In the genomic region with DNA sequence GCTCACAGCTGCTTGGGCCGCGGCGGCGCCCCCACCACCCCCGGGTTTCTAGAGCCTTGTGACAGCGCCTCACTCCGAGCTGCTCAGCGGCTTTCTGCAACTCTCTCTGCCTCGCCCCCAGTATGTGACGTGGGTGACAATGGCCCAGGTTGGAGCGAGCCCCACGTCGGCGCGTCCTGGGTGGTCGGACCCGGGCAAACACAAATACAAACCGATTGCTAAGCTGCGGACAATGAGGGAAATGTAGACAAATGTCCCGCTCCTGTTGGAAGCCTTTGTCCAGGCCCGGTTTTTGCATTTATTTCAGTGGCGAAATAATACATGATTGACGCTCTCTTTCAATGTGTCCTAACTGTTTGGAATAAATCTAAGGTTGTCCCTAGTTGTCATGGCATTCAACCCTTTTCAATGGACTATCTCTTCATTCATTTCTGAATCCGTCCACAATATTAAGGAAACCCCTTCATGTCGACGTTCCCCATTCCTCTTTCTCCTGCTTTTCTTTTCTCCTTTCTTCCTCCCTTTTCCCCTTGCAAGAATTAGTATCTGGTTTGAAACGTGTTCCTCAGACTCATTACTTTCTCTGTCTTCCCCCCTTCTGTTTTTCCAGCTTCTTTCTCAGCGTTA, we compare ENCODE assay signal across 12 mouse cellular contexts. TPM values are rescaled to one million over a fixed set of nuclear protein-coding genes. Genes with fewer than 3 reads are reported as not detected.
DNase-seq lines count a peak whose midpoint lies in the region; ATAC-seq lines count a peak whose summit lies in the region.
"Had no signal": no experiment of that assay in that cellular context is flagged by ENCODE, and none has a peak within 500 bp of the region (broad histone marks: within the 10 kb centered on the region; RNA-seq: fewer than 3 reads in every experiment).

No protein-coding gene starts in this region.

- no peaks in the 10 kb centered on the region for H3K9me3 ChIP-seq in hindbrain, embryonic 12.5 days (replicated peaks)
- H3K9me3 ChIP-seq in midbrain, embryonic 15.5 days, result no peaks in the 10 kb centered on the region

- no peak overlapping the region for H3K27ac ChIP-seq in hindbrain, embryonic 12.5 days
- H3K27ac ChIP-seq in midbrain, embryonic 15.5 days, result peak overlapping the region; percentile 8; the same call in 1 of the 2 replicates

- peaks cover 95% of the 10 kb centered on the region for H3K27me3 ChIP-seq in hindbrain, embryonic 12.5 days
- H3K27me3 ChIP-seq in midbrain, embryonic 15.5 days (replicated peaks), result peaks cover 90% of the 10 kb centered on the region

- H3K36me3 ChIP-seq in hindbrain, embryonic 12.5 days, result no peaks in the 10 kb centered on the region
- no peaks in the 10 kb centered on the region for H3K36me3 ChIP-seq in midbrain, embryonic 15.5 days (replicated peaks)

- no peak overlapping the region for H3K4me3 ChIP-seq in hindbrain, embryonic 12.5 days
- no peak overlapping the region for H3K4me3 ChIP-seq in midbrain, embryonic 15.5 days

- ATAC-seq in hindbrain, embryonic 12.5 days (ENCODE audit: low FRiP score), result peak; percentile 67
- ATAC-seq in midbrain, embryonic 15.5 days (replicated peaks), result peak; percentile 40
- ATAC-seq in inflammation-experienced regulatory T-cells, adult 6 months, result no peak

- peak; percentile 36 for DNase-seq in cerebellum, adult 9-11 months
- DNase-seq in cerebellum, adult 8-10 months, result no peak
- DNase-seq in embryo, embryonic 10 days (ENCODE audit: low spot score), result peak; percentile 75
- no peak for DNase-seq in lung, adult 18-20 months
- no peak for DNase-seq in layer of hippocampus, adult 18-20 months (ENCODE audit: low spot score in 2 of 2)
- DNase-seq: thymus, adult 18-20 months had no signal

- no peak overlapping the region for H3K9ac ChIP-seq in hindbrain, embryonic 12.5 days
- H3K9ac ChIP-seq in midbrain, embryonic 15.5 days, result no peak overlapping the region

- under 1% methylated on average over 28 of the region's 28 CpGs for WGBS in hindbrain, embryonic 12.5 days
- under 1% methylated on average over 28 of the region's 28 CpGs for WGBS in midbrain, embryonic 15.5 days

- no peak overlapping the region; the same call in 1 of the 2 replicates for H3K4me2 ChIP-seq in hindbrain, embryonic 12.5 days (replicated peaks)
- H3K4me2 ChIP-seq in midbrain, embryonic 15.5 days, result 0 out of 2 replicates have a peak overlapping the region, but pooled peaks have one; percentile 0

- peaks cover 25% of the 10 kb centered on the region for H3K4me1 ChIP-seq in hindbrain, embryonic 12.5 days
- peaks cover 26% of the 10 kb centered on the region; the same call in 1 of the 2 replicates for H3K4me1 ChIP-seq in midbrain, embryonic 15.5 days

RNA-seq across cellular contexts. Expression of gene Nkx2-2, which starts 5.9 kb away (rescaled TPM):
- polyA plus RNA-seq in hindbrain, embryonic 12.5 days (2016; fragmentation: Nextera tagmentation; extraction: Ambion mirVana), result 2.9 and 3.6 TPM in 2 replicates
- polyA plus RNA-seq in midbrain, embryonic 15.5 days (2015; fragmentation: Nextera tagmentation; extraction: Ambion mirVana), result 6.3 and 9.4 TPM in 2 replicates
- not detected for polyA plus RNA-seq in inflammation-experienced regulatory T-cells, adult 6 months (2017; shearing (Covaris generic))
- total RNA-seq in layer of hippocampus, adult 18-20 months (2021), result 1 to 10 TPM; 3.2 to 5.6 TPM
- total RNA-seq: liver, adult 2 months; megakaryocyte, adult 5-6 weeks had no signal
- polyA plus RNA-seq: heart, embryonic 14.5 days; liver, adult 2 months had no signal

Comparison
In these comparisons a context has a peak if more than half of its experiments do, and no peak if none do; other contexts are left out.
1. DNase-seq: peak in cerebellum, adult 9-11 months (single experiment) and embryo, embryonic 10 days (single experiment); none in cerebellum, adult 8-10 months (single experiment), lung, adult 18-20 months (0 of 2) and layer of hippocampus, adult 18-20 months (0 of 2).